Mouse (Mus musculus): Measurements from ENCODE around the gene Kcns3.
"Not testable (repeated sequence)": the region's sequence is repeated elsewhere in the genome, so short reads cannot be mapped to it uniquely, and the experiment has no call there.

Gene Kcns3

GRCm38 (mm10) chr12:11071079-11071478, 79.8 kb downstream of the Kcns3 start:
- no peak for DNase-seq (ENCODE audit: low spot score)

DNA sequence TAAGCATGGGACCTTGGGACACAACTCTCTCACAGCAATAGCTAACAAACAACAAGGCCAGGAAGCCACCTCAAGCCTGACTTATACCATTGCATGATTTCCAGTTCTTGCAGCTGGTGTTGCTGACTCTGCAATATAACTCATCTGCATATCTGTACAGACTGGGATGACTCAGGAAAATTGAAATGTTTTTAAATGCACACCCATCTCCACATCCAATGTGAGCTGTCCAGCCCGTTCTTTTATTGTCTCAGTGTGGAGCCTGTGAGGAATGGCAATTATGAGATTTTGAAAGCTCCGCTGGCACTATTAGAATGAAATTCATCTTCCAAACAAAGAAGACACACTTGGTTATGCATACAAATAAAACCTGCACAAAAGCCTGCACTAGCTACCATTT, 84.0 kb downstream of the Kcns3 start:
- no peak for DNase-seq (ENCODE audit: low spot score)

DNA sequence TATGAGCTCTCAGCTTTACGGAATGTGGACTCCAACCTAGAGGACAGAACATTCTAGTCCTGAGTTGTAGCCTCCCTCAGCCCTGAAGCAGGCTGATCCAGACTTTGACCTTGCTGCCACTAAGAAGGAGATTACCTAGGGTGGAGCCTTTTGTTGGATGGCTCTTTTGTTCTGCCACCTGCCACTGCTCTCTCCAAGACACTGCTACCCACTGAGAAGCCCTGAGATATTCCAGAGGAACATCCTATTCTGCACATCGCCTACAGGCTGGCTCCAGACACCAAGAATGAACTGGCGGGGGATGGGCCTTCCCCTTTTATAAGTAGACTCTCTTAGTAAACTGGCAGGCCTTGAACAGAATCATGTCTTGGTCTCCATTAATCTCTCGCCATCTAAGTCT, 98.2 kb downstream of the Kcns3 start:
- not testable (repeated sequence) for DNase-seq (ENCODE audit: low spot score)

DNA sequence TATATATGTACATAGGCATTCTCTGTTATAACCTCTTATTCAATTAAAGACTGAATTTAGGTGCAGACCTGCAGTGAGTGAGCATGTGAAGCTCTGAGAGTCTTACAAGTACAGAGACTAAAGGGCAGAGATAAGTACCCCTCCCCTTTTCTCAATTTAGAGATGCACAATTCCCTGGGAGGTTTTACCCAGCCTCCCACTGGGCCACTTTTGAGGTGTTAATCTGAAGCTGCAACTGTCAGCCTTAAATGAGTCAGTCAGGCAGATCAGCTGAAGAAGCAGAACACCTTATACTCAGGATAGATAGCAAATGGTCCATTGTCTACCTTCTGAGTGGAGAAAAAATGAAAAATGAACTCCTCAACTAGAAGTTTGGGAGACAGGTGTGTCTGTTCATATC, 109.0 kb downstream of the Kcns3 start:
- no peak for DNase-seq (ENCODE audit: low spot score)
